Comparison of ENCODE assay signal across 41 mouse cellular contexts in genomic region chr14:6486331-6486730, GRCm38 (mm10). TPM values are rescaled to one million over a fixed set of nuclear protein-coding genes. Genes with fewer than 3 reads are reported as not detected.
"Had no signal": no experiment of that assay in that cellular context is flagged by ENCODE, and none has a peak within 500 bp of the region (broad histone marks: within the 10 kb centered on the region; RNA-seq: fewer than 3 reads in every experiment).

No protein-coding gene starts in this region.

RNA-seq across cellular contexts. Expression of gene Gm3594, which starts 41.9 kb away (rescaled TPM):
- total RNA-seq: heart, adult 8-10 months; heart, postnatal 10 days; heart, postnatal 14 days; heart, postnatal 25 days; heart, postnatal 36 days; heart, postnatal 4 days; hematopoietic stem cell, adult 5-6 weeks; hindbrain, postnatal 0 days; layer of hippocampus, adult 18-20 months; layer of hippocampus, adult 8-10 months; layer of hippocampus, postnatal 10 days; layer of hippocampus, postnatal 14 days; layer of hippocampus, postnatal 25 days; layer of hippocampus, postnatal 36 days had no signal
- polyA plus RNA-seq: heart, embryonic 10.5 days; heart, embryonic 11.5 days; heart, embryonic 12.5 days; heart, embryonic 13.5 days; heart, embryonic 14.5 days; heart, embryonic 15.5 days; heart, embryonic 16.5 days; heart, postnatal 0 days; hindbrain, embryonic 10.5 days; hindbrain, embryonic 11.5 days; hindbrain, embryonic 12.5 days; hindbrain, embryonic 13.5 days; hindbrain, embryonic 14.5 days; hindbrain, embryonic 15.5 days; hindbrain, embryonic 16.5 days; hindbrain, postnatal 0 days; inflammation-experienced regulatory T-cells, adult 6 months; intestine, embryonic 14.5 days; intestine, embryonic 15.5 days; intestine, embryonic 16.5 days; intestine, postnatal 0 days; kidney, adult 2 months; kidney, embryonic 14.5 days; kidney, embryonic 15.5 days; kidney, embryonic 16.5 days; kidney, postnatal 0 days; large intestine, adult 2 months had no signal

RNA-seq across cellular contexts. Expression of gene Gm8356, which starts 50.8 kb away (rescaled TPM):
- total RNA-seq: heart, adult 8-10 months; heart, postnatal 10 days; heart, postnatal 14 days; heart, postnatal 25 days; heart, postnatal 36 days; hematopoietic stem cell, adult 5-6 weeks; hindbrain, postnatal 0 days; layer of hippocampus, adult 18-20 months; layer of hippocampus, adult 2 months; layer of hippocampus, adult 8-10 months; layer of hippocampus, postnatal 10 days; layer of hippocampus, postnatal 14 days; layer of hippocampus, postnatal 25 days; layer of hippocampus, postnatal 36 days had no signal
- polyA plus RNA-seq: heart, embryonic 10.5 days; heart, embryonic 11.5 days; heart, embryonic 12.5 days; heart, embryonic 13.5 days; heart, embryonic 14.5 days; heart, embryonic 15.5 days; heart, embryonic 16.5 days; heart, postnatal 0 days; hindbrain, embryonic 10.5 days; hindbrain, embryonic 11.5 days; hindbrain, embryonic 12.5 days; hindbrain, embryonic 13.5 days; hindbrain, embryonic 14.5 days; hindbrain, embryonic 15.5 days; hindbrain, embryonic 16.5 days; hindbrain, postnatal 0 days; intestine, embryonic 14.5 days; intestine, embryonic 15.5 days; intestine, embryonic 16.5 days; intestine, postnatal 0 days; kidney, adult 2 months; kidney, embryonic 14.5 days; kidney, embryonic 15.5 days; kidney, embryonic 16.5 days; kidney, postnatal 0 days; large intestine, adult 2 months had no signal
